Mouse (Mus musculus) midbrain, embryonic 10.5 days (tissue): ENCODE measurements at regions not wholly inside any gene's neighbourhood (a gene's known extent, or its start where the extent isn't known, plus 50 kb on each side); places are given as distances from the start of the nearest gene placed in this dataset.
A peak's percentile ranks its signal among the peaks of the same experiment; 100 is the strongest.

Experiments
- DNase-seq: peaks from one replicate; pipeline ENCODE4 v3.0.0-alpha.2; 2017; ENCODE audit warnings: low spot score
- H3K27ac ChIP-seq: fragments of 300-500 bp; sonication (generic); replicated peaks from 2 replicates; pipeline ENCODE4 v1.5.1; 2016; ENCODE audit warnings: mild to moderate bottlenecking
- H3K27me3 ChIP-seq: fragments of 300-500 bp; sonication (generic); 2 replicates; pipeline ENCODE4 v1.6.1; 2016; ENCODE audit warnings: low read depth, mild to moderate bottlenecking; ENCODE audit not compliant: poor library complexity, severe bottlenecking
- H3K36me3 ChIP-seq: fragments of 300-500 bp; sonication (generic); 2 replicates; pipeline ENCODE4 v1.6.1; 2016; ENCODE audit warnings: mild to moderate bottlenecking, moderate library complexity
- H3K4me1 ChIP-seq: fragments of 300-500 bp; sonication (generic); 2 replicates; pipeline ENCODE4 v1.6.1; 2016
- H3K4me3 ChIP-seq: fragments of 300-500 bp; sonication (generic); 2 replicates; pipeline ENCODE4 v1.5.1; 2016; ENCODE audit warnings: mild to moderate bottlenecking, moderate library complexity
- H3K9me3 ChIP-seq: fragments of 300-500 bp; sonication (generic); replicated peaks from 2 replicates; pipeline ENCODE4 v1.6.1; 2016; ENCODE audit warnings: mild to moderate bottlenecking
- WGBS: fragments of 180-500 bp; shearing (Covaris S2); methylation state at CpG from one replicate; pipeline ENCODE4 v1.1.7; 2016; 5-methylcytosine and 5-hydroxymethylcytosine counted together

- no peaks in the 10 kb centered on the region for H3K36me3 ChIP-seq
Measured at GRCm38 (mm10) chr3:58120051-58120450, 272.2 kb upstream of the Pfn2 start.

GRCm38 (mm10) chr3:58122456-58123359, 274.8 kb upstream of the Pfn2 start:
- WGBS = 52% methylated on average over 19 of the region's 19 CpGs
- H3K4me3 ChIP-seq = no peak overlapping the region
- H3K27ac ChIP-seq = no peak overlapping the region
- H3K4me1 ChIP-seq = peaks cover under 1% of the 10 kb centered on the region; the same call in 1 of the 2 replicates
- 0 out of 2 replicates have a peak, but pooled peaks cover 5% of the 10 kb centered on the region for H3K27me3 ChIP-seq
- H3K9me3 ChIP-seq = no peaks in the 10 kb centered on the region
- H3K36me3 ChIP-seq = no peaks in the 10 kb centered on the region
- peak; percentile 75 for DNase-seq

More at GRCm38 (mm10) chr3:58120051-58120450, 272.2 kb upstream of the Pfn2 start:
- Histone ChIP-seq H3K4me1 (no peaks in the 10 kb centered on the region), H3K27me3 (0 out of 2 replicates have a peak, but pooled peaks cover 5% of the 10 kb centered on the region), H3K4me3 (no peak overlapping the region), H3K9me3 (no peaks in the 10 kb centered on the region), H3K27ac (no peak overlapping the region)
- DNase-seq = no peak
- WGBS = 65% methylated on average over 3 of the region's 3 CpGs

GRCm38 (mm10) chr3:58123396-58124077, 275.7 kb upstream of the Pfn2 start:
- Histone ChIP-seq H3K4me3 (no peak overlapping the region), H3K27me3 (0 out of 2 replicates have a peak, but pooled peaks cover 5% of the 10 kb centered on the region), H3K36me3 (no peaks in the 10 kb centered on the region), H3K9me3 (no peaks in the 10 kb centered on the region), H3K4me1 (peaks cover 9% of the 10 kb centered on the region), H3K27ac (no peak overlapping the region)
- no peak for DNase-seq
- WGBS = 75% methylated on average over 7 of the region's 7 CpGs

- no peaks in the 10 kb centered on the region for H3K36me3 ChIP-seq
- no peak for DNase-seq
- 0 out of 2 replicates have a peak, but pooled peaks cover 5% of the 10 kb centered on the region for H3K27me3 ChIP-seq
- H3K27ac ChIP-seq = no peak overlapping the region
- no peaks in the 10 kb centered on the region for H3K9me3 ChIP-seq
- H3K4me3 ChIP-seq = no peak overlapping the region
- 85% methylated on average over 1 of the region's 1 CpGs for WGBS
- H3K4me1 ChIP-seq = peaks cover 9% of the 10 kb centered on the region
Measured at GRCm38 (mm10) chr3:58124886-58125285, 277.0 kb upstream of the Pfn2 start.

- H3K36me3 ChIP-seq = no peaks in the 10 kb centered on the region
- no peaks in the 10 kb centered on the region for H3K9me3 ChIP-seq
- H3K27ac ChIP-seq = no peak overlapping the region
- peaks cover 9% of the 10 kb centered on the region for H3K4me1 ChIP-seq
- 0 out of 2 replicates have a peak, but pooled peaks cover 5% of the 10 kb centered on the region for H3K27me3 ChIP-seq
- no peak overlapping the region for H3K4me3 ChIP-seq
- DNase-seq = no peak
Measured at GRCm38 (mm10) chr3:58126996-58127395, 279.1 kb upstream of the Pfn2 start.

GRCm38 (mm10) chr3:58128059-58128458, 280.2 kb upstream of the Pfn2 start:
- Histone ChIP-seq H3K36me3 (no peaks in the 10 kb centered on the region), H3K27me3 (no peaks in the 10 kb centered on the region), H3K27ac (no peak overlapping the region), H3K4me3 (no peak overlapping the region), H3K4me1 (peaks cover 9% of the 10 kb centered on the region), H3K9me3 (no peaks in the 10 kb centered on the region)
- 60% methylated on average over 8 of the region's 8 CpGs for WGBS
- DNase-seq = no peak

- Histone ChIP-seq H3K4me3 (no peak overlapping the region), H3K36me3 (no peaks in the 10 kb centered on the region), H3K9me3 (no peaks in the 10 kb centered on the region), H3K4me1 (peaks cover 9% of the 10 kb centered on the region), H3K27me3 (no peaks in the 10 kb centered on the region), H3K27ac (no peak overlapping the region)
- WGBS = 69% methylated on average over 6 of the region's 6 CpGs
- no peak for DNase-seq
Measured at GRCm38 (mm10) chr3:58129358-58129903, 281.6 kb upstream of the Pfn2 start.

GRCm38 (mm10) chr3:58135607-58136365, 278.7 kb upstream of the Tsc22d2 start:
- no peaks in the 10 kb centered on the region for H3K27me3 ChIP-seq
- H3K27ac ChIP-seq = no peak overlapping the region
- peaks cover 4% of the 10 kb centered on the region for H3K4me1 ChIP-seq
- 37% methylated on average over 10 of the region's 10 CpGs for WGBS
- no peak for DNase-seq
- no peaks in the 10 kb centered on the region for H3K9me3 ChIP-seq
- no peaks in the 10 kb centered on the region for H3K36me3 ChIP-seq
- H3K4me3 ChIP-seq = no peak overlapping the region

GRCm38 (mm10) chr3:58138726-58139585, 275.6 kb upstream of the Tsc22d2 start:
- WGBS = 76% methylated on average over 8 of the region's 8 CpGs

GRCm38 (mm10) chr3:58146108-58146507, 268.4 kb upstream of the Tsc22d2 start:
- DNase-seq = no peak
- H3K9me3 ChIP-seq = no peaks in the 10 kb centered on the region
- H3K4me3 ChIP-seq = no peak overlapping the region

More at GRCm38 (mm10) chr3:58138726-58139585, 275.6 kb upstream of the Tsc22d2 start:
- Histone ChIP-seq H3K4me3 (no peak overlapping the region), H3K4me1 (peaks cover 4% of the 10 kb centered on the region), H3K27me3 (no peaks in the 10 kb centered on the region), H3K36me3 (no peaks in the 10 kb centered on the region), H3K9me3 (no peaks in the 10 kb centered on the region), H3K27ac (no peak overlapping the region)
- DNase-seq = peak; percentile 45

GRCm38 (mm10) chr3:58146762-58147161, 267.8 kb upstream of the Tsc22d2 start:
- no peaks in the 10 kb centered on the region for H3K4me1 ChIP-seq
- H3K4me3 ChIP-seq = no peak overlapping the region
- H3K9me3 ChIP-seq = no peaks in the 10 kb centered on the region
- 50% methylated on average over 1 of the region's 1 CpGs for WGBS
- H3K36me3 ChIP-seq = no peaks in the 10 kb centered on the region
- DNase-seq = no peak
- no peaks in the 10 kb centered on the region for H3K27me3 ChIP-seq
- H3K27ac ChIP-seq = no peak overlapping the region

More at GRCm38 (mm10) chr3:58146108-58146507, 268.4 kb upstream of the Tsc22d2 start:
- Histone ChIP-seq H3K4me1 (no peaks in the 10 kb centered on the region), H3K36me3 (no peaks in the 10 kb centered on the region), H3K27ac (no peak overlapping the region), H3K27me3 (no peaks in the 10 kb centered on the region)
- WGBS = 78% methylated on average over 3 of the region's 3 CpGs
